Mouse (Mus musculus) myocyte (in vitro differentiated cells): ENCODE measurements around the gene Tigar. TPM values are rescaled to one million over a fixed set of nuclear protein-coding genes. Genes with fewer than 3 reads are reported as not detected.
A peak's percentile ranks its signal among the peaks of the same experiment; 100 is the strongest.

ENCODE experiments used
- H3K27me3 ChIP-seq: one replicate; pipeline ENCODE4 v1.6.1; 2011; ENCODE audit not compliant: control insufficient read depth, insufficient read depth, insufficient read length
- H3K36me3 ChIP-seq: one replicate; pipeline ENCODE4 v1.6.1; 2011; ENCODE audit not compliant: control insufficient read depth, insufficient read depth
- H3K4me2 ChIP-seq: one replicate; pipeline ENCODE4 v1.6.1; 2011; ENCODE audit warnings: low read depth, control low read depth
- H3K4me3 ChIP-seq: one replicate; pipeline ENCODE4 v1.5.1; 2011; ENCODE audit warnings: mild to moderate bottlenecking, control low read depth, moderate library complexity
- H3K79me2 ChIP-seq: one replicate; pipeline ENCODE4 v1.6.1; 2011; ENCODE audit not compliant: control insufficient read depth, insufficient read depth
- H3ac ChIP-seq: one replicate; pipeline ENCODE4 v1.6.1; 2011; ENCODE audit not compliant: control insufficient read depth, insufficient read length
- CEBPB ChIP-seq: IDR thresholded peaks from 2 replicates; pipeline ENCODE4 v1.6.1; 2011; ENCODE audit warnings: mild to moderate bottlenecking, moderate library complexity; ENCODE audit not compliant: poor library complexity, insufficient read depth, severe bottlenecking
- E2F4 ChIP-seq: IDR thresholded peaks from one replicate; pipeline ENCODE4 v1.6.1; 2011; ENCODE audit warnings: mild to moderate bottlenecking, control low read depth, moderate library complexity; ENCODE audit not compliant: insufficient read depth
- MAX ChIP-seq: IDR thresholded peaks from one replicate; pipeline ENCODE4 v1.6.1; 2011; ENCODE audit warnings: low read depth, mild to moderate bottlenecking, control low read depth
- MYOD1 ChIP-seq, 3 experiments: IDR thresholded peaks; one replicate each; pipeline ENCODE4 v1.6.1; 2011; ENCODE audit warnings: control low read depth in 2 of 3, low read depth in 2 of 3, mild to moderate bottlenecking in 2 of 3, moderate library complexity in 1 of 3; ENCODE audit not compliant: insufficient read length in 2 of 3, control insufficient read depth in 1 of 3
- MYOG ChIP-seq, 3 experiments: IDR thresholded peaks; one replicate each; pipeline ENCODE4 v1.6.1; 2011; ENCODE audit warnings: control low read depth in 2 of 3, low read depth in 2 of 3, mild to moderate bottlenecking in 2 of 3; ENCODE audit not compliant: insufficient read length in 2 of 3, control insufficient read depth in 1 of 3, insufficient read depth in 1 of 3
- POLR2A ChIP-seq: IDR thresholded peaks from one replicate; pipeline ENCODE4 v1.6.1; 2011; ENCODE audit warnings: low read depth, mild to moderate bottlenecking, control low read depth, moderate library complexity; ENCODE audit not compliant: insufficient read length
- POLR2AphosphoS2 ChIP-seq: IDR thresholded peaks from one replicate; pipeline ENCODE4 v1.6.1; 2011; ENCODE audit warnings: low read depth, control low read depth; ENCODE audit not compliant: insufficient read length
- REST ChIP-seq: IDR thresholded peaks from one replicate; pipeline ENCODE4 v1.6.1; 2011; ENCODE audit warnings: mild to moderate bottlenecking, control low read depth, moderate library complexity; ENCODE audit not compliant: insufficient read depth, insufficient read length
- SRF ChIP-seq: IDR thresholded peaks from one replicate; pipeline ENCODE4 v1.6.1; 2011; ENCODE audit warnings: low read depth; ENCODE audit not compliant: control insufficient read depth, insufficient read length
- TCF12 ChIP-seq: IDR thresholded peaks from one replicate; pipeline ENCODE4 v1.6.1; 2011; ENCODE audit warnings: mild to moderate bottlenecking, control low read depth; ENCODE audit not compliant: poor library complexity, insufficient read depth, severe bottlenecking
- TCF3 ChIP-seq: IDR thresholded peaks from one replicate; pipeline ENCODE4 v1.6.1; 2011; ENCODE audit warnings: low read depth, control low read depth; ENCODE audit not compliant: insufficient read length
- USF1 ChIP-seq: IDR thresholded peaks from one replicate; pipeline ENCODE4 v1.6.1; 2011; ENCODE audit warnings: low read depth, mild to moderate bottlenecking, control low read depth, moderate library complexity
- polyA plus RNA-seq: library from polyadenylated mRNA; unstranded; fragments of >200 nt; fragmentation: generic; extraction: Trizol; gene quantifications from one replicate; pipeline ENCODE4 v1.2.1, GENCODE M21; 2012; ENCODE audit warnings: missing spikeins

The Tigar gene
- polyA plus RNA-seq, 1 experiment: 4.7 TPM

DNA sequence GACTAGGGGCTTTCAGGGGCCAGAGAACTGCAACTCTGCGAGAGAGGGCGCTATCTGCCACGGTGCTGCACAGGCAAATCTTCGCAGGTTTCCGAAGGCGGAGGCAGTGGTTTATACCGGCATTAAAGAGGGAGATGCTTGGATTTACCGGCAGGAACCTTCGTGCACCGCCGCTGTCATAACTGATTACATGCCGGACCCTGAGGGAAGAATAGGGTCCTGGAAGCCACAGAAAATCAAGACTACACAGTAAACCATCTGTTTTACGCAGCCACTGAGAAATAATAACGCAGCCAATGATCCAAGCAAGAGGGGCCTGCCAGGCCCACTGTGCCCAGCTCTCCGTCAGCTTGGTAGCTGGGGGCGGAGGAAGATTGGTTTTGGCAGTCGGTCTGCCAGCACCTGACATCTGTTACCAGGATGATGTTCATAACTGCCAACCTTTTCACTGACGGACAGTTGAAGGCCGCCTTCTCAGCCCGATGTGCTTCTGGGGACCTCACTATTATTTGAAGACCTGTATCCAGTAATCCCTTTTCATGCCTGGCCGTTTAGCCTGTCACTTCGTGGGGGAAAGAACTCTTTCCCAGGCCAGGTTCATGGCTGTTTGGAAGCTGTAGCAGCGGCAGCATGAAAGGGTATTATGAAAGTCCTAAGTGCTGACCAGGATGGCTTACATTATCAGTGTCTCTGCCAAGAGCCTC lies 5.5 kb upstream of the Tigar start:
- Histone ChIP-seq H3ac (no peak overlapping the region), H3K4me3 (no peak overlapping the region), H3K79me2 (no peaks in the 10 kb centered on the region), H3K27me3 (peaks cover 24% of the 10 kb centered on the region), H3K36me3 (no peaks in the 10 kb centered on the region), H3K4me2 (no peak overlapping the region)
- no peak for TF ChIP-seq POLR2A
- TF ChIP-seq USF1: no peak
- TF ChIP-seq REST: no peak
- no peak for TF ChIP-seq TCF12

DNA sequence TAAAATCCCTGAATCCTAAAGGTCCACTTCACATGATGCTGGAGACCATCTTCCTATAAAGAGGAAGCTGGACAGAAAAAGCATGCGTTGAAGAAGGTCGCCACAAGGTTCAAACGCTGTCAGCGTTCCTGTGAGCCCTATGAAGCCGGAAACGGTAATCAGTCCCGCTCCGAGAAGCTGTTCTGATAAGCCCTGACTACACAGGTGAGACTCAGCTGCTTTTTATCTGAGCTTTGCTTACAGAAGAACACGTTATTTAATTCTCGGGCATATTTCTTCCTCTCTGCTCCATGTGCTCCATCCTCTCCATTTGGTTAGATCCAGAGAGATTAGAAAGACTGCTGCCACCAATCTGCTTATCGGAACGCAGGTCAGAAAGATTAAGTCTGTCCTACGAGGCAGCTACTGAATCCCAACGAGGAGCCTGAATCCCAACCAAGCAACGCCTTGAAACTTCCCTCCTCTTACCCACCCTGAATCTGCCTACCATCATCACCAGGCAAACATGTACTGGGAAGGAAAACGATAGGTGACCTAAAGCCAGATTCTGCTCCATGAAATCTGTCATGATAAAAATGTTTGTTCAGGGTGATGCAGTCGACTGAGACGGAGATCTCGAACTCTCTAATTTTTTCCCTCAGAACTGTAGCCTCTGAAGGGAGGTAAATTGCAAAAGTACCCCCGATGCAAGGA lies 843 bp downstream of the Tigar start:
- peak overlapping the region; percentile 66 for H3K4me3 ChIP-seq
- H3K79me2 ChIP-seq: peaks cover 15% of the 10 kb centered on the region
- H3ac ChIP-seq: peak overlapping the region; percentile 9
- TF ChIP-seq POLR2AphosphoS2 (no peak), MAX (no peak), MYOD1 (IDR thresholded peaks at IDR 0.05; ENCODE audit: control insufficient read depth in 1 of 3, insufficient read length in 2 of 3, low read depth in 2 of 3) (no peak), SRF (no peak), TCF3 (no peak), CEBPB (no peak), REST (no peak), POLR2A (no peak), USF1 (no peak), TCF12 (no peak), E2F4 (no peak), MYOG (IDR thresholded peaks at IDR 0.05; ENCODE audit: control insufficient read depth in 1 of 3, insufficient read depth in 1 of 3, insufficient read length in 2 of 3, low read depth in 2 of 3) (no peak)
- no peaks in the 10 kb centered on the region for H3K36me3 ChIP-seq
- no peaks in the 10 kb centered on the region for H3K27me3 ChIP-seq
- H3K4me2 ChIP-seq: peak overlapping the region; percentile 97

DNA sequence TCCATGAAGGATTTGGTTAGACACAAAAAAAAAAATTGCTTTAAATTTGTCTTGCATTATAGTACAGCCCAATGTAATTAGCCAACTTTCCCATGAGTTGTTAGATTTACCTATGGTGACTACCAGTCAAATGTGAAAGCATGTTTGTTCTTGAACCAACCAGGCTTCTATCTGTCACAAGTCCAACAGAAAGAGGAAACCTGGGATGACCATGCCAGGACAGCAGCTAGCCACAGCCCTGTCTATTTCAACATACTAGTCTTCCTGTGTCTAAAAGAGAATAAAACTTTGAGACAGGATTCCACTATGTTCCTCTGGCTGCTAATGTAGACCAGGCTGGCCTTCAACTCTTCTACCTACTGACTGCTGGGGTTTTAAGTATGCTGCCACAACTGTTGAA lies 1.9 kb downstream of the Tigar start:
- Histone ChIP-seq H3K27me3 (no peaks in the 10 kb centered on the region), H3K4me3 (no peak overlapping the region), H3ac (no peak overlapping the region), H3K79me2 (peaks cover 15% of the 10 kb centered on the region), H3K4me2 (no peak overlapping the region), H3K36me3 (no peaks in the 10 kb centered on the region)
- no peak for TF ChIP-seq MAX
- no peak for TF ChIP-seq USF1
- no peak for TF ChIP-seq E2F4
- no peak for TF ChIP-seq POLR2AphosphoS2
- no peak for TF ChIP-seq POLR2A
- no peak for TF ChIP-seq MYOD1 (IDR thresholded peaks at IDR 0.05; ENCODE audit: control insufficient read depth in 1 of 3, insufficient read length in 2 of 3, low read depth in 2 of 3)
- TF ChIP-seq MYOG (IDR thresholded peaks at IDR 0.05; ENCODE audit: control insufficient read depth in 1 of 3, insufficient read depth in 1 of 3, insufficient read length in 2 of 3, low read depth in 2 of 3): no peak
- TF ChIP-seq SRF: no peak
- no peak for TF ChIP-seq TCF3
- no peak for TF ChIP-seq CEBPB
- no peak for TF ChIP-seq TCF12
- TF ChIP-seq REST: no peak

DNA sequence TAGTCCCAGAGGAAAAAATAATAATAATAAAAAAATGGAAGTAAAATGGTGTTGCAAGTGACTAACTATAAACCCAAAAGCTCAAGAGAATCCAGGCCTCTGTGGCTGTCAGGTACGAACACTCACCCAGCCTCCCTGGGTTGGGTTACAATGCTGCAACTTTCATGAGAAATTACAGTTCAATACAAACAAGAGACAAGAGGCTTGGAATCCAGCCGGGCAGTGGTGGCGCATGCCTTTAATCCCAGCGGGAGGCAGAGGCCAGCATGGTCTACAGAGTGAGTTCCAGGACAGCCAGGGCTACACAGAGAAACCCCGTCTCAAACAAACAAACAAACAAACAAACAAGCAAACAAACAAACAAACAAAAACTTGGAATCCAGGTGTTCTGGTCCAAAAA lies 2.6 kb downstream of the Tigar start:
- no peak for TF ChIP-seq SRF
- H3K4me2 ChIP-seq: no peak overlapping the region
- no peaks in the 10 kb centered on the region for H3K27me3 ChIP-seq
- H3K36me3 ChIP-seq: peaks cover 4% of the 10 kb centered on the region
- H3K4me3 ChIP-seq: no peak overlapping the region
- peaks cover 15% of the 10 kb centered on the region for H3K79me2 ChIP-seq
- no peak overlapping the region for H3ac ChIP-seq

DNA sequence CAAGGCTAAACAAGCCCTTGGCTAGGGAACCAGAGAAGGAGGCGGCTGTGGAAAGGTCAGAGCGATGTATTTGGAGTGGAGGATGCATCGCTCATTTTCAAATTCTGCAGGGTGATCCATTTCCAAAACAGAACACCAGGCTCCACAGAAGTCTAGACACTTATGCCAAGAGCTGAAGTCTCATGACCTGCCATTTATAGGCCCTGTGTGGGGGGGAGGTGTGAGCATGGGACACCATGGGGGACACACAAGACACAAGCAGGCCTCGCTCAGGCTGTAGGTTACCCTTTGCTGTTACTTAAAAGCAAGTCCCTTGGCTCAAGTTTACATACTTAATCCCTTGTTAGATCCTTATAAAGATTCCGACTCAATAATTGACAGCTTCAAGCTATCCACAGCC lies 3.2 kb downstream of the Tigar start:
- Histone ChIP-seq H3K27me3 (no peaks in the 10 kb centered on the region), H3K4me2 (no peak overlapping the region), H3ac (no peak overlapping the region), H3K4me3 (no peak overlapping the region), H3K79me2 (peaks cover 15% of the 10 kb centered on the region), H3K36me3 (peaks cover 4% of the 10 kb centered on the region)
- no peak for TF ChIP-seq TCF12
- no peak for TF ChIP-seq REST
- no peak for TF ChIP-seq POLR2AphosphoS2
- TF ChIP-seq MAX: no peak
- TF ChIP-seq TCF3: no peak
- TF ChIP-seq MYOD1 (IDR thresholded peaks at IDR 0.05; ENCODE audit: control insufficient read depth in 1 of 3, insufficient read length in 2 of 3, low read depth in 2 of 3): no peak
- TF ChIP-seq CEBPB: no peak
- no peak for TF ChIP-seq MYOG (IDR thresholded peaks at IDR 0.05; ENCODE audit: control insufficient read depth in 1 of 3, insufficient read depth in 1 of 3, insufficient read length in 2 of 3, low read depth in 2 of 3)
- no peak for TF ChIP-seq E2F4
- no peak for TF ChIP-seq POLR2A
- TF ChIP-seq USF1: no peak
- no peak for TF ChIP-seq SRF
